Mouse (Mus musculus): Measurements from ENCODE around the gene Pfpl. TPM values are rescaled to one million over a fixed set of nuclear protein-coding genes. Genes with fewer than 3 reads are reported as not detected.

The Pfpl gene
- total RNA-seq (2021), result not detected
- long read RNA-seq, experiment 1, result 0 reads
- long read RNA-seq, experiment 2, result 0 reads

DNA sequence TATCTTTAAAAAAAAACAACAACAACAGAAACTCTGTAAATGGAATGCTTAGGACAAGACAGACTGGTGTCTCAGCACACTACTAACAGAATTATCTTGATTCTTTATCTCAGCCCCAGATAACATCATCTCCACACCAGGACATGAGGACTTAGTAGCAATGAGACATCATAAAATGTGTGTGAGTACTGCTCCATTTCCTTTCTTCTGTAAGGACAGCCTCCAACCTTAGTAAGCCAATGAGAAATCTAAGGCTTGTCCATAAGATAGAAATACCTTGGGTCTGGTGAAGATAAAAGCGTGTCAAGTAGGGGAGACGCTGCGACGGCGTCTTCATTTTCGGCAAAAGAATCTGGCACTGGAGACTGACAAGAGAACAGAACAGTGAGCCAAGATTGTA is at the start of gene Pfpl:
TSS of gene Pfpl (plus strand) at position 301 of the 400 bp plus-strand sequence.
- no peak for TF ChIP-seq CTCF (IDR thresholded peaks at IDR 0.05)
- DNase-seq, result no peak
- H3K27ac ChIP-seq, result no peak within 1 kb of the TSS
- intact Hi-C loops (cut with DNase I), result no loop called here
- H3K4me3 ChIP-seq, result no peak within 1 kb of the TSS

DNA sequence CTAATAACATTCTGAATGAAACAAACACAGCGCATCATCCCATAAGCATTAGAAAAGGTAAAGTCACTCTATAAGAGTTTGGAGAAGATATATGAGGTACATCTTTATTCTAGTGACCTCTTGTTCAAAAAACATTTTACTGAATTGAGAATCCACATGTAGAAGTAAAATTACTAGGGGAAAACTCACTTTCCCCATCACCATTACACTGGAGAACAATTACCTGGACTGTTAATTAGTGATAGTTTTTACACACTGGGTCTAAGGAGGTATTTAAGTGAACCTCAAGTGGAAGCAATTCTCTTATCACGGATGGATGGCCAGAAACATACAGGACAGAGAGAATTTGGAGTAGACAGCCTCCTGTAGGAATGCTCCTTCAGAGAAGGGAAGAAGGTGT is 40.7 kb upstream of the Pfpl start, which contains the start of gene Olfr1440:
TSS of gene Olfr1440 (plus strand) at position 301 of the 400 bp plus-strand sequence.
- H3K27ac ChIP-seq, result no peak within 1 kb of the TSS
- no peak within 1 kb of the TSS for H3K4me3 ChIP-seq
- TF ChIP-seq CTCF (IDR thresholded peaks at IDR 0.05), result no peak
- no peak for DNase-seq
- intact Hi-C loops (cut with DNase I), result no loop called here

DNA sequence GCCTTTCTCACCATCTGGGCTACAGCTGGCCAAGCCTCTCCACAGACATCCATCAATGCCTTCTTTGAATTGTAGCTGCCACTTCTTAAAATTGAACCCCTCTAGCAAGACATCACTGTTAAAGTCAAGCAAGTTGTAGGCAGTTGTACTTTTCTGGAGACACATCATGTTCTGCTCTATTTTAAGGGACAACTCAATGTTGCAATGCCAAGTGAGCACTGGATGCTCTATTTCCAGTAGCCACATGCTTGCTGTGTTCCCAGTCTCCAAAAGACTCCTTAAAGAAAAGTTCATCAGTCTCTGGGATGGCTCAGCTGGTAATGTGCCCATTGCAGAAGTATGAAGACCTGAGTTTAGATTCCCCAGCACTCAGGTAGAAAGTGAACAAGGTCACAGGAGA is 14.0 kb upstream of the Pfpl start:
- Histone ChIP-seq H3K27ac (no peak overlapping the region), H3K4me3 (no peak overlapping the region)
- intact Hi-C loops (cut with DNase I), result no loop called here
- no peak for DNase-seq
- TF ChIP-seq CTCF (IDR thresholded peaks at IDR 0.05), result no peak

DNA sequence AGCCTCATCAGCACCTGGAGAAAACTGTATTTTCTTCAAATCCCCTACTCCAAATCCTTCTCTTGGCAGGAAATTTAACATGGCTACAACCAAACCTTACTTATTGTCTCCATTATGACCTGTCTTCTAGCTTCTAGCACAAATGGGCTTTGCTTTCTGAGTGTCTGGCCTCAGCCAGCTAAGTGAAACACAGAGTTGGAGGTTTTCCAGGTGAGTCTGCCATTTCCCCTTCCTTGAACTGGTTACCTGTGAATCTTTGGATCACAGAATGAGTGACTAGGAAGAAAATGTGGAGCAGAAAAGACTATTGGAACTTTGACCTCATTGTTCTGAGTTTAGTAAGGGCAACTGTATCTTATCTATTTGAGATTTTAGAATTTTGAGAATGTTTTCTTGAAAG is 10.3 kb upstream of the Pfpl start, which contains the start of gene Olfr1441:
TSS of gene Olfr1441 (plus strand) at position 73 of the 400 bp plus-strand sequence.
- intact Hi-C loops (cut with DNase I), result no loop called here
- TF ChIP-seq CTCF (IDR thresholded peaks at IDR 0.05), result no peak
- no peak for DNase-seq
- H3K27ac ChIP-seq, result no peak within 1 kb of the TSS
- no peak within 1 kb of the TSS for H3K4me3 ChIP-seq

DNA sequence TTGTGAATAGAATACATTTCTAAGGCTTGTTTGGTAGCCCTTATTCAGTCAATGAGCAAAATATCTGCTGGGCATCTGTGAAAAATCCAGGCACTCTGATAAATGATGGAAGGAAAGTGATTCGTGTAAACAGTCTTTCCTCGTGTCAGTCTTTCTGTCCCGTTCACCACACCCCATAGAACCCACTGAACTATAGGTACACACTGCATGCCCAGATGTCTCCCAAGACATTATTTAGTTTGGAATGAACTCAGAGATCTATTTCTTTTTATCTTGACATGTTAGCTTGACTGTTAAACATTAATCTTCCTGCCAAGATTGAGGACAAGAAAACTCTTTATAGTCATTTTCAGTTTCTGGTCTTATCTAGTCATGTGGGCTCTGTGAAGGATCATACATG is 9.4 kb upstream of the Pfpl start:
- Histone ChIP-seq H3K4me3 (no peak overlapping the region), H3K27ac (no peak overlapping the region)
- intact Hi-C loops (cut with DNase I), result no loop called here
- no peak for DNase-seq
- TF ChIP-seq CTCF (IDR thresholded peaks at IDR 0.05), result no peak

DNA sequence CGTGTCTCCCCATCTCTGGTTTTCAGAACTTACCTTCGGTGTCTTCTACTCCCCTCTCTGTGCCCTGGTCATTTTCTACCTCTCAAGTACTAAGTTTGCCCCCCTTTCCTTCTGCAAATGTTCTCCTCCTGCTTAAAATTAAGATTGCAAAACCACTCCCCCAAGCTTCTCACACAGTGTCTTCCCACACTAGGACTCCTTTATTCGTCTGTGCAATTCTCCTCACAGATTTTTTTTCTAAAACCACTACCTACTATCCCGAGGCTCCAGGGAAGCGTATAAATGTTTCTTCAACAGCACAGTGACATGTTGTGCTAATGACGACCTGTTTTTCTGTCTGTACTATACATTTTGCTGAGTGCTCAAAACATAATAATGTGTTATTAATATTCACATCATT is 7.2 kb upstream of the Pfpl start:
- intact Hi-C loops (cut with DNase I), result no loop called here
- TF ChIP-seq CTCF (IDR thresholded peaks at IDR 0.05), result no peak
- Histone ChIP-seq H3K4me3 (no peak overlapping the region), H3K27ac (no peak overlapping the region)
- no peak for DNase-seq

DNA sequence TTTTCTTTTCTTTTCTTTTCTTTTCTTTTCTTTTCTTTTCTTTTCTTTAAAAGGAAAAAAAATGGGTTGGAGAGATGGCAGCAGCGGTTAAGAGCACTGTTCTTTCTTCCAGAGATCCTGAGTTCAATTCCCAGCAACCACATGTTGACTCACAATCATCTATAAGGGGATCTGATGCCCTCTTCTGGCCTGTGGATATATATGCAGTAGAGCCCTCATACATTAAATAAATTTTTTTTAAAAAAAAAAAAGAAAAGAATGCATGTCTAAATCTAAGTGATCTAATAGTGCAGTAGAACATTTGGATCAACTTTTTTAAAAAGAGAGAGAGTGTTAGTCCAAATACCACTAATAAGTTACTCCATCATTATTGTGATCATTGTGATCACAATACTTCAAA is 6.0 kb upstream of the Pfpl start:
- Histone ChIP-seq H3K4me3 (no peak overlapping the region), H3K27ac (no peak overlapping the region)
- no peak for DNase-seq
- intact Hi-C loops (cut with DNase I), result no loop called here
- TF ChIP-seq CTCF (IDR thresholded peaks at IDR 0.05), result no peak

DNA sequence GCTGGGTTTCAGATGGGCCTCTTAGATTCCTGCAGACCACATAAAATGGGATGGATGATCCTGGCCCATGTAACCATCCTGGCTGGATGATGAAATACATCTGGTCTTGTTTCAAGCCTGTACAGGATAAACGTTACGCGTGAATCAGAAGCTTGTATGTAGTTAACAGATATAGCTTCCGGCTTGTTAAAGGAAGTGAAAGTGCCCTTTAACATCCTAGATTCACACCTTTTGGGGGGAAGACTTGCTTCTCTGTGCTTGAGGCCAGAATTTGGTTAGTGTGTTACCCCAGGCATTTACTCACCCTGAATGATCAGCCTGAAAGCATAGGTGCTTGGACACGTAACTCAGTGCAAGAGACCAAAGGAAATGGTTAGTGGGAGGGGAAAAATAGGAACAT is 604 bp upstream of the Pfpl start:
- H3K27ac ChIP-seq, result no peak overlapping the region
- no peak for TF ChIP-seq CTCF (IDR thresholded peaks at IDR 0.05)
- H3K4me3 ChIP-seq, result no peak overlapping the region
- intact Hi-C loops (cut with DNase I), result no loop called here
- DNase-seq, result no peak

DNA sequence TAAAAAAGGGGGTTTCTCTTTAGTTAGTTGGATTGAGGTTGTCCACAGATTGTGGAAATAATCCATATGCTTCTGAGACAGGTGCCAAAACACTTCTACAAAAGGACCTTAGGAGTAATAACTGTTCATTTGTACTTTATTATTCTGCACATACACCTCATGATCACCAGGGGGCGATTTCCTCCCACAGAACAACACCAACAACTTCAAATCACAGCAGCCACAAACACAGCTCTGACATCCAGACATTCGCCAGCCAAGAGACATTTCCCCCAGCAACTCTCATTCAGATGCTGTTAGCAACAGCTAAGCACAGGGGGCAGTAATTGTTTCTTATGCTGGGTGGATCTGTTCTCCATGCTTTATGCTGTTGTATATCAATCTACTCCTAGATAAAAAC is 5.3 kb downstream of the Pfpl start:
- no peak overlapping the region for H3K4me3 ChIP-seq
- H3K27ac ChIP-seq, result no peak overlapping the region
- intact Hi-C loops (cut with DNase I), result loop anchor here (5.0 kb wide), 1 partner anchor 159 kb away; no protein-coding TSS in a partner anchor
- peak; percentile 67 for TF ChIP-seq CTCF (IDR thresholded peaks at IDR 0.05)
- peak; percentile 45 for DNase-seq

DNA sequence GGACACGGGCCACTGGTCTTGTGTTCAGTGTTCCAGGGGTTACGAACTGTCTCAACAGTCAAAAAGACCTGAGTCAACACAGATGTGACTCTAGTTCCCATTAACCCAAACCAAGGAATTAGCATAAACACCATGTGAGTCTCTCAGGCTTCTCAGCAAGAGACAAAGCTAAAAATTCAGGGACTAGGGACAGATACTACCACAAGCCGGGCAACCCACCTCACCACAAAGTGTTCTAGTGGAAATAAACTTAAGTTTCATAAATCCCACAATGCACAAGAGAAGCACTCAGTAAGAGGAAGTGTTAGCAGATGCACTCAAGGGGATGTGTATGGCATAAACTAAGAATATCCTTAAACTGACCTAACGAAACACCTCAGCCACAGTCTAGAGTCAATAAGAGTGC is 7.3 kb downstream of the Pfpl start:
- intact Hi-C loops (cut with DNase I), result no loop called here
- Histone ChIP-seq H3K4me3 (no peak overlapping the region), H3K27ac (no peak overlapping the region)
- no peak for DNase-seq
- no peak for TF ChIP-seq CTCF (IDR thresholded peaks at IDR 0.05)

DNA sequence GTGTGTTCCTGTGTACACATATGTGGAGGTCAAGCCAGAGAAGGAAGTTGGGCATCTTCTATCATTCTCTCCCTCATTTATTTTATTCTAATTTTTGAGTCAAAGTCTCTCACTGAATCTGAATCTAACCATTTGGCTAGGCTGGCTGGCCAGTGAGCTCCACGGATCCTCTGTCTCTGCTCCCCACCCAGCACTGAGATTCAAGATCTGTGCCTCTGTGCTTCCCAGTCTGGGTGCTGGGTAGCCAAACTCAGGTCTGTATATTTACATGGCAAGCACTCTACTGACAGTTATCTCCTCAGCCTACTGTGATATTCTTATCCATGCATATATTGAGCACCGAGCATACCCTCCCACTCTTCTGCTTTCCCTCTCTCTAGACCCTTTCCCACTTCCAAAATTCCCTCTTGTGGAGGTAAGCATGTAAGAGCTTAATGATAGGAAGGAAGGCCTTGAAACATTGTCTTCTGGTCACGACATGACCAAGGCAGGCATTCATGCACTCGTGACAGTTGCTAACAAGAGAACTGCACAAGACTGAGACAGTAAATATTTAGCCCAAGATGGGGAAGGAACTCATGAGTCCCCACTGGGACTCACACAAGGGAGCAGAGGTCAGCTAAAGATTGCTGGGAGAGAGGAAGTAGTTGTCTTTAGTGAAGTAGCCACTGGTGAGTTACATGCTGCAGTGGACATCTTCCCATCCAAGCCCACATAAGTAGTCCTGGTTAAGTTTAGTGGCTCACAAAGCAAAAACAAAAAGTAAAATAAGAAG is 8.2 kb downstream of the Pfpl start:
- Histone ChIP-seq H3K27ac (peak overlapping the region; percentile 46; the same call in 1 of the 2 replicates), H3K4me3 (no peak overlapping the region)
- intact Hi-C loops (cut with DNase I), result no loop called here
- no peak for DNase-seq
- TF ChIP-seq CTCF (IDR thresholded peaks at IDR 0.05), result no peak

DNA sequence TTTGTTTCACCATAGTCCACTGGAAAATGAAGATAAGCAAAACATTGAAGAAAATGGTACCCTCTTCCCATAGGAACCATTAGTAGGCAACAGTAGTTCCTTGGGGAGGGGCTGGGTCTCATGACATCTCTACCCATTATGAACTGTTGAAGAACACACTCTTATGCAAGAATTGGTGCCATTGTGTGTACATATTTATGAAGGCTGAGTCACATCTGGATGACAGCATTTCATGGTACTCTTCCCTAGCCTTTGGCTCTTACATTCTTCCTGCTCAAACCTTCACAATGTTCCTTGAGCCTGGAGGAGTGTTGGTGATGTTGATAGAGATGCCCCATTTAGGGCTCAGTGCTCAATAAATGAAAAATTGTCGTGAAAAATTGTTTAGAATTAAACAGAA is 11.9 kb downstream of the Pfpl start:
- no peak overlapping the region for H3K4me3 ChIP-seq
- H3K27ac ChIP-seq, result peak overlapping the region; percentile 48; the same call in 1 of the 2 replicates
- no peak for TF ChIP-seq CTCF (IDR thresholded peaks at IDR 0.05)
- intact Hi-C loops (cut with DNase I), result no loop called here
- DNase-seq, result no peak

DNA sequence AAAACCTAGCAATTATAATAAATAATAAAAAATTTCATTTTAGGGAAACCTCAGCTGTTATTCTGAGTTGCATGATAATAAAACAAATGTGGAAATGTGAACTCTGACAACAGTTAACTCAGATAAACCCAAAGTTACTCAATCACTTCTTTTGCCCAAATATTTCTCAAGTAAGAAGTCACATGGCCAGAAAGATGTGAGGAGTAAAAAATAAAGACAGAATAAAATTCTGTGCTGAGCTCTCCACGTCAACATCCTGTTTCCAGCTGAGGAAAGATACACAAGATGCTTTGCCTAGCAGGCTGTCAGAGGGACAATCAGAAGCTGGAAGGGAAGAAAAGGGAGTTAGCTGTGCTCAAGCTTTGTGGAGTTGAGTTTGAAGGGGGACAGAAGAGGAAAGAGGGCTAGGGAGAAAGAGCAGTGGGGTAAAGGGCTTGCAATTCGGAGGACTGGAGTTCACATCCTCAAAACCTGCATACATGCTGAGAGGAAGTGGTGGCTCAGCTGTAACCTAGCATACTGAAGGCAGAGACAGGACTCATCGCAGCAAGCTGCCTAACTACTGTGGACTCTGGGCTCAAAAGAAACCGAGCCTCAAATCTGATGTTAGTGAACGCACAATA is 12.5 kb downstream of the Pfpl start:
- Histone ChIP-seq H3K27ac (peak overlapping the region; percentile 69), H3K4me3 (no peak overlapping the region)
- DNase-seq, result no peak
- TF ChIP-seq CTCF (IDR thresholded peaks at IDR 0.05), result no peak
- intact Hi-C loops (cut with DNase I), result no loop called here

Measured in gastrocnemius, adult 2 months (tissue).